Mouse (Mus musculus) midbrain, embryonic 12.5 days (tissue): Measurements from ENCODE around the gene Tubb2b. TPM values are rescaled to one million over a fixed set of nuclear protein-coding genes. Genes with fewer than 3 reads are reported as not detected.

Experiments
- ATAC-seq: fragments of 200-750 bp; cut with Nextera tagmentation; 2 replicates; pipeline ENCODE4 v1.8.0; 2017; ENCODE audit warnings: low read depth, moderate TSS enrichment, moderate library complexity; ENCODE audit not compliant: low FRiP score
- H3K27ac ChIP-seq: fragments of 300-500 bp; sonication (generic); replicated peaks from 2 replicates; pipeline ENCODE4 v1.5.1; 2016; ENCODE audit warnings: mild to moderate bottlenecking
- H3K27me3 ChIP-seq: fragments of 300-500 bp; sonication (generic); 2 replicates; pipeline ENCODE4 v1.6.1; 2016; ENCODE audit warnings: mild to moderate bottlenecking
- H3K36me3 ChIP-seq: fragments of 300-500 bp; sonication (generic); 2 replicates; pipeline ENCODE4 v1.6.1; 2016
- H3K4me1 ChIP-seq: fragments of 300-500 bp; sonication (generic); 2 replicates; pipeline ENCODE4 v1.6.1; 2016
- H3K4me2 ChIP-seq: fragments of 300-500 bp; sonication (generic); replicated peaks from 2 replicates; pipeline ENCODE4 v1.6.1; 2016; ENCODE audit warnings: mild to moderate bottlenecking, moderate library complexity
- H3K4me3 ChIP-seq: fragments of 300-500 bp; sonication (generic); 2 replicates; pipeline ENCODE4 v1.5.1; 2016; ENCODE audit warnings: mild to moderate bottlenecking
- H3K9ac ChIP-seq: fragments of 300-500 bp; sonication (generic); replicated peaks from 2 replicates; pipeline ENCODE4 v1.6.1; 2016; ENCODE audit warnings: mild to moderate bottlenecking, moderate library complexity
- H3K9me3 ChIP-seq: fragments of 300-500 bp; sonication (generic); 2 replicates; pipeline ENCODE4 v1.6.1; 2016; ENCODE audit warnings: mild to moderate bottlenecking
- WGBS: fragments of 180-500 bp; shearing (Covaris S2); methylation state at CpG from one replicate; pipeline ENCODE4 v1.1.7; 2016; 5-methylcytosine and 5-hydroxymethylcytosine counted together
- polyA plus RNA-seq: library from polyadenylated mRNA; unstranded; fragments of >200 nt; fragmentation: Nextera tagmentation; extraction: Ambion mirVana; gene quantifications from 2 replicates; pipeline ENCODE4 v1.2.1, GENCODE M21; 2016

Tubb2b gene
- polyA plus RNA-seq, 1 experiment from 2014 or later = 432 TPM

DNA sequence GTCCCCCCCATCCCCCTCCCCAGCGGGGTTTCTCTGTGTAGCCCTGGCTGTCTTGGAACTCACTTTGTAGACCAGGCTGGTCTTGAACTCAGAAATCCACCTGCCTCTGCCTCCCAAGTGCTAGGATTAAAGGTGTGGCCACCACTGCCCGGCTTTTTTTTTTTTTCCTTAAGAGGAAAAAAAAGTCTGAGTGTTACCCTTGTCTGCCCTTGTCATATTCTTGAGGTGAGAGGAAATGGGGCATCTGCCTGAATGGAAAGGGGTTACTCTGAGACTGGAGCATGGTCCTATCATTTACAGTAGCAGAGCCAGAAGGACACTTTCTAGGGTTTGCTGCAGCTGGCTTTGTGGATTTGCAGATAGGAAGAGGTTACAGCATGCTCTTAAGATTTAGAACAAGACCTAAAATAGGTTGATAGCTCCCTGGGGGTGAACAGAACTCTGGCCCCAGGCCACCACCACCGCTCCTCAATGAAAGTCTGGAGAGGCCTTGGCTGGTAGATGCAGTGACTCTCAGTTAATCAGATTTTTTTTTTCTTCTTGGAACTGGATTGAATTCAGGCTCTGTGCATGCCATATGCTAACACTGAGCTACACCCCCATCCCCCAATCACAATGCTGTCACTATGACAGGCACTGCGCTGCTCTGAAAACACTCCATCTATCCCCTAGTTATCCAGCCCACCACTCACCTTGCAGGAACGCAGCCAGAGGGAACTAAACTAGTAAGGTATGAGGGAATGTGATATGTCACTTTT lies 23.2 kb upstream of the Tubb2b start:
- Histone ChIP-seq H3K9ac (no peak overlapping the region), H3K9me3 (0 out of 2 replicates have a peak, but pooled peaks cover 2% of the 10 kb centered on the region), H3K4me2 (no peak overlapping the region), H3K4me1 (peaks cover 39% of the 10 kb centered on the region), H3K27me3 (no peaks in the 10 kb centered on the region), H3K4me3 (no peak overlapping the region), H3K36me3 (no peaks in the 10 kb centered on the region), H3K27ac (peak overlapping the region; percentile 74; the same call in 1 of the 2 replicates)
- WGBS = 78% methylated on average over 5 of the region's 5 CpGs
- no peak for ATAC-seq

DNA sequence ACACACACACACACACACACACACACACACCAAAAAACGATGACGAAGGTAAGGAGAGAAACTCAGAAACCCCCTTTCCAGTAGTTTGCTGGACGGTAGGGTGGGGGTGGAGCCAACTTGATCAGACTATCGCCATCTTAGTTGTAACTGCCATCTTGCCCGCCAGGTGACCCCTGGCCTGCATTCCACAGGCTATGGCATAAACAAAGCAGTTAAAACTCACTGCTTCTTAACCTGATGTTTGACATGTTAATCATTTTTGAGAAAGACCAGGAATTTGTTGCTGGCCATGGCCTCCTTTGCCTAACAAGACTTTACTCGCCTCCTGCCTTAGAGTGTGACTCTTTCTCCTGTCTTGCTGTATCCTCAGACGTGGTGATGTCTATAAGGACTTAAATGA lies 22.4 kb upstream of the Tubb2b start:
- WGBS = 72% methylated on average over 7 of the region's 7 CpGs

DNA sequence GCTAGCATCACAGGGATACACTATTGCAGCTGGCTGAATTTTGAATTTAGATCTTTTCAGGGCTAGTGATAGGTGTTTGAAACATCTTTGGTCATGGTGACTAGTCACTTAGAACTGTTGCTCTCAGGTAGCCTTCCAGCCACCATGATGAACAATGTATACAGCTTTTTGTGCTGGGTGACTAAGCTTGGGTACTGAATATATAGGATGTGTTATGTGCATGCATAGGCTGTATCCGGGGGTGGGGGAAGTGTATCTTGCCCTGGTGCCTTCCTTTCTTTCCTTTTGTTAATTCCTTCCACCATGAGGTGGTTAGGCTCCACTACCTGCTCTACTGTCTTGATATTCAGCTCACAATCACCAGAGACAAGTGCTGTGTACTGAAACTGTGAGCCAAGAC lies 21.2 kb upstream of the Tubb2b start:
- WGBS = 90% methylated on average over 1 of the region's 1 CpGs

More for the DNA sequence above, 22.4 kb upstream of the Tubb2b start:
- no peak overlapping the region for H3K9ac ChIP-seq
- no peaks in the 10 kb centered on the region for H3K36me3 ChIP-seq
- no peaks in the 10 kb centered on the region for H3K9me3 ChIP-seq
- no peak for ATAC-seq
- no peaks in the 10 kb centered on the region for H3K27me3 ChIP-seq
- no peak overlapping the region for H3K4me3 ChIP-seq
- H3K4me2 ChIP-seq = no peak overlapping the region
- no peak overlapping the region for H3K27ac ChIP-seq
- H3K4me1 ChIP-seq = peaks cover 46% of the 10 kb centered on the region

DNA sequence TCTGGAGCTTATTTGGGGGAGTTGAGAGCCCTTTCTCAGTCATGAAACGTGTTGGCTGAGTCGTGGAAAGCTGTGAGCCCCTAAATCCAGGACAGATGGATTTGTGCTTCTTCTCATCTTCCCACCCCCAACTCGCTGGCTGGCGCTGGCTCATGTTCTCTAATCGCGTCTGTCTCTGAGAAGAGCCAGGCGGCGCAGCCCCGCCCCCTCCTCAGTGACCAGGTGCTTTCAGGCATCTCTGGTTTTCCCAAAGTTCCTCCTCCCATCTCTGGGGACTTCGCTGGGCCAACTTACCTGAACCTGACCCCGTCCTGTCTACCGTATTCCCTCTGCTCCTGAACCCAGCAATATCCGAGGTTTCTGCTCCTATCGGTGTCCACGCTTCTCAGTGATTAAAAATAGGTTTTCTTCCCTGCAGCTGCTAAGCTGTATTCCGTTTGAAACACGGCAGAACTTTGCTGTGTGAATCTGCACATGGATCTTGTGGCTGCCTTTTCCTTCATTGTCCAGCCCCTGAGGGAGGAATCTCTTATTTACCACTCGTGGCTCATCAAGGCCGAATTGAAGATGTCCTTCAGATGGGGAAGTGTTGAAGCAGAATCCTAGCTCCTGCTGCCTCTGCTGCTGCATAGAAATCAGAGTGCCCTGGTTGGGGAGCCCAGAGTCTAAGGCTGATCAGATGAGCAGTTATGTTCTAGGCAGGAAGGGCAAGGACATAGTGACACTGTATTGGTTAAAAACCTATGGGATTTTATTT lies 20.2 kb upstream of the Tubb2b start:
- H3K27me3 ChIP-seq = no peaks in the 10 kb centered on the region
- no peaks in the 10 kb centered on the region for H3K36me3 ChIP-seq
- H3K4me3 ChIP-seq = peak overlapping the region; percentile 21
- peak overlapping the region; percentile 58 for H3K9ac ChIP-seq
- H3K27ac ChIP-seq = peak overlapping the region; percentile 97
- WGBS = 12% methylated on average over 19 of the region's 19 CpGs
- H3K4me2 ChIP-seq = peak overlapping the region; percentile 51
- H3K9me3 ChIP-seq = no peaks in the 10 kb centered on the region
- ATAC-seq = no peak
- peaks cover 47% of the 10 kb centered on the region for H3K4me1 ChIP-seq

More for the DNA sequence above, 21.2 kb upstream of the Tubb2b start:
- Histone ChIP-seq H3K27me3 (no peaks in the 10 kb centered on the region), H3K9ac (no peak overlapping the region), H3K27ac (no peak overlapping the region), H3K4me2 (no peak overlapping the region), H3K36me3 (no peaks in the 10 kb centered on the region), H3K9me3 (no peaks in the 10 kb centered on the region), H3K4me1 (peaks cover 48% of the 10 kb centered on the region), H3K4me3 (no peak overlapping the region)
- no peak for ATAC-seq

DNA sequence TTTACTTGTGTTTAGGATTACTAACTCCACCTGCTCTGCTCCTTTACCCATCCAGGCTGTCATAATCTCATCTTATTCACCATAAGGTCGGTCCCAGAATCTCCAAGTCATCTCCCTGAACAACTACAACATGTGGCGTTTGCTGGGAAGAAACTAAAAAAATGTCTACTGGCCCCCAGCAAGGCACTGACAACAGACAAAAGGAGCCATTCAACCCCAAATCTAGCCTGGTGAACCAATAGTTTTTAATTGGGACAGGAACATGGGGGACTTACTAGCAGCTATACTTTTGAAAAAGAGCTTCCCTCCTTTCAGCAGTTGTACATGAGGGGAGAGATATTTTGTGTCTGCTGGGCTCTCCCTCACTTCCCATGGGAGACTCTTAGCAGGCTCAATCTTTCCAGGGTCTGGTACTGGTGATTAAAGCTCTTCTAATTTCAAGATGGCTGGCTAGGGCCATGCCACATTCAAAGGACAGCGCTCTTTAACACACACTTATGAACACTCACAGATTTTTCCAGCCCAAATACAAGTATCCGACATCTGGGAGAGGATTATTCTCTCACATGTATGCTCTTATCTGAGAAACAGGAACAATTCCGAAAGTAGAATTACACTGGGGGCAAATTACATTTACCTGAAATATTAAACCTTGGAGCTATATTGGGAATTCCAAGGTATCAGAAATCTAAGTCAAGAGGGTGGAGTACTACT lies 19.4 kb upstream of the Tubb2b start:
- H3K4me1 ChIP-seq = peaks cover 46% of the 10 kb centered on the region
- H3K4me3 ChIP-seq = peak overlapping the region; percentile 36
- ATAC-seq = no peak

DNA sequence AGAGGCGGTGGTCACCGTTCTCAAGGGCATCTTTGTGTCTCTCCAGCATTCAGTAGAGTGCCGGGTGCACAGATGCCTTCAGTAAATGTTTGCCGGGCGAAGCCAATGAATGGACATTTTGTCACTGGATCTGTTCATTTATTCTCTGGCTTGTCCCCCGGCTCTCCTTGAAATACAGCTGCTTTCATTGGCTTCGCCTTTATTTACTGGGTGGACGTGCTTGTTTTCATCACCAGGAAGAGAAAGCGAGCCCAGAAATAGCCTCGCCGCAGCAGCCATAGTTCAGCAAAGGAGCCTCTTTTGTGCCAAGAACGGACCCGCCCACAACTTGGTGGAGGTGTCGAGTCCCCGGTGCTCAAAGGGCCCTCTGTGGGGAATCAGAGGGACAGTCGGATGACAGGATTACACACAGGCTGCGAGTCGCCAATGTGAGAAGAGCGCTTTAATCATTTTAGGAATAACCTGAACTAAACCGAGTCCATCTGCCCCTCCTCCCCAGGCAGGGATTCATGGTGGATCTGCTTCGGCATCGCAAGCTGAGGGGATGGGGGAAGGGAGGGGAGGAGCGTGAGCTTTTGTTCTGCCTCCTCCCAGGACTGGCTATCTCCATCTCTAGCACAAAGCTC lies 18.6 kb upstream of the Tubb2b start:
- H3K9me3 ChIP-seq = no peaks in the 10 kb centered on the region
- under 1% methylated on average over 23 of the region's 23 CpGs for WGBS
- no peaks in the 10 kb centered on the region for H3K36me3 ChIP-seq
- no peaks in the 10 kb centered on the region for H3K27me3 ChIP-seq
- peaks cover 39% of the 10 kb centered on the region for H3K4me1 ChIP-seq
- peak overlapping the region; percentile 51 for H3K4me2 ChIP-seq
- H3K9ac ChIP-seq = peak overlapping the region; percentile 58
- peak overlapping the region; percentile 97 for H3K27ac ChIP-seq
- H3K4me3 ChIP-seq = peak overlapping the region; percentile 36
- peak; percentile 91 for ATAC-seq

More for the DNA sequence above, 19.4 kb upstream of the Tubb2b start:
- peak overlapping the region; percentile 97 for H3K27ac ChIP-seq
- H3K4me2 ChIP-seq = peak overlapping the region; percentile 51
- no peaks in the 10 kb centered on the region for H3K27me3 ChIP-seq
- WGBS = 48% methylated on average over 5 of the region's 5 CpGs
- peak overlapping the region; percentile 58 for H3K9ac ChIP-seq
- H3K36me3 ChIP-seq = no peaks in the 10 kb centered on the region
- H3K9me3 ChIP-seq = no peaks in the 10 kb centered on the region

DNA sequence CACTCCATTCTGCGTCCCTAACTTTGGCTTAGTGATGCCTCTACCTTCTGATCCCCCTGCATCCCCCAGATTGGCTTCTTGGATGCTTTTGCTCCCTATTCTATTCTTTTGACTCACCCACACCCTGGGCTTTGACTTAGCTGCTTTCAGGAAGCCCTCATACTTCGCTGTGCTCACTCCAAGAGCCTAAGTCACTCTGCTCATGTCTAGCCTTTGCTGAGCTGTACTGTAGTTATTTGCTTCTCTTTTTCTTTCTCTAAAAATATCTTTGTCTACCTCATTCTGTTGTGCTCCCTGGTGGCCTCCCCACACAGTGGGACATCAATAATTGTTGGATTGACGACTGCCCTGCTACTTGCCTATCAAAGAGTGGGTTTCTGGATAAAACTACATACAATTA lies 17.9 kb upstream of the Tubb2b start:
- ATAC-seq = no peak
- WGBS = 39% methylated on average over 3 of the region's 3 CpGs
- Histone ChIP-seq H3K9ac (peak overlapping the region; percentile 58), H3K4me1 (peaks cover 34% of the 10 kb centered on the region), H3K4me2 (peak overlapping the region; percentile 51), H3K27me3 (no peaks in the 10 kb centered on the region), H3K9me3 (no peaks in the 10 kb centered on the region), H3K4me3 (peak overlapping the region; percentile 36), H3K36me3 (no peaks in the 10 kb centered on the region), H3K27ac (peak overlapping the region; percentile 97)

DNA sequence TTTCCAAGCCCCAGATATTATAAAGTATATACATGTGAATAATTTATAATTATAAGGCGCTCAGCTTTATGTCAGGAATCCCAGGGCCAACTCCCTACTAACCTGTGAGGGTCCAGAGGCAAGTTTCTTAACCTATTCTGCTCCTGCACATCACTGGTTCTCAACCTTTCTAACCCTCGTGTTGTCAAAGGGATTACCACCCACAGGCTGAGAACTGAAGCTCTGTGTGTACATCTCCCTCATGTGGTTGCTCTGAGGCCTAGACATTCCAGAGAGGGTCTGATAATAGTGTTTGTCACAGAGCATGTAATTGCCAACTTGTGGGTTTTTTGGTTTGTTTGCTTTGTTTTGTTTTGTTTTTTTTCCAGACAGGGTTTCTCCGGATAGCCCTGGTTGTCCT lies 16.6 kb upstream of the Tubb2b start:
- ATAC-seq = no peak
- Histone ChIP-seq H3K36me3 (no peaks in the 10 kb centered on the region), H3K27ac (peak overlapping the region; percentile 97; the same call in 1 of the 2 replicates), H3K4me3 (no peak overlapping the region), H3K4me1 (peaks cover 34% of the 10 kb centered on the region), H3K27me3 (no peaks in the 10 kb centered on the region), H3K4me2 (no peak overlapping the region), H3K9me3 (no peaks in the 10 kb centered on the region), H3K9ac (no peak overlapping the region)
- 49% methylated on average over 3 of the region's 3 CpGs for WGBS

DNA sequence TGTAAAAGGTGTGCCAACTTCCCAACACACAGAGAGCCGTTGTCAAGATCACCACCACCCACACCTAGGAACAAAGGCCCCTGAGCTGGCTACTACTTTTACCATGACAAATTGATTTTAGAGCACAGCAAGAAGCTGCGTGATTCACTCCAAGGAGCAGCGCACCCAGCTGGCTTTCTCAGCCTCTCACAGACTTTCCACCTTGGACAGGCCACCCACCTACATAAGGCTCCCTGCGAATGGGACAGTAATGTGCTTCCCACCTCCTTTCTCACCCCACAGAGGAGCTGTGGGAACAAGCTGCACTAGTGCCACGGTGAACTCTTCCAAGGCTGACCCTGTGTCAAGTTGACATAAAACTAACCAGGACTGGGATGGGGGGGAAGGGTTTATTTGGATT lies 13.1 kb upstream of the Tubb2b start:
- H3K9ac ChIP-seq = no peak overlapping the region
- WGBS = 43% methylated on average over 5 of the region's 5 CpGs
- no peaks in the 10 kb centered on the region for H3K27me3 ChIP-seq
- H3K4me2 ChIP-seq = no peak overlapping the region
- no peak overlapping the region for H3K4me3 ChIP-seq
- H3K36me3 ChIP-seq = no peaks in the 10 kb centered on the region
- H3K4me1 ChIP-seq = peaks cover 16% of the 10 kb centered on the region
- H3K27ac ChIP-seq = no peak overlapping the region
- peak; percentile 58; the same call in 1 of the 2 replicates for ATAC-seq
- no peaks in the 10 kb centered on the region for H3K9me3 ChIP-seq

DNA sequence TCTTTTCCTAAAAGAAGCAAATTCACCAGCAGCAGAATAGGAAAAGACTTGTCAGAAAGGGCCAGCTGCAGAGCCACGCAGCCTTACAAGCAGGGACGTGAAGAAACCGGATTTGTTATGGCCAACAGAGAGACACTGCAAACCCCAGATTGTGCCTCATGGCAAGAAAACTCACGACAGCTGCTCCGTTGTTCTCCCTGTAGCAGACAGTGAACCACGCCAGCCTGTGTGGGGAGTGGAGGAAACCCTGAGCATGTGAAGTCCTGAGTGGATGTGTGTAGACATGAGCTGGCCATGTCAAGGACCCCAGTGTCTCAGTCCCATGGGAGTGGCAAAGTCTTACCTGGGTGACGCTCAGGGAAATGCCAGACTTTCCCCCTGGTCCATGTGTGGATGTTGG lies 6.3 kb upstream of the Tubb2b start:
- Histone ChIP-seq H3K9ac (no peak overlapping the region), H3K4me1 (peaks cover 36% of the 10 kb centered on the region), H3K27me3 (no peaks in the 10 kb centered on the region), H3K9me3 (no peaks in the 10 kb centered on the region), H3K36me3 (no peaks in the 10 kb centered on the region), H3K27ac (peak overlapping the region; percentile 100), H3K4me2 (no peak overlapping the region), H3K4me3 (no peak overlapping the region)
- 63% methylated on average over 7 of the region's 7 CpGs for WGBS
- ATAC-seq = peak; percentile 8; the same call in 1 of the 2 replicates

DNA sequence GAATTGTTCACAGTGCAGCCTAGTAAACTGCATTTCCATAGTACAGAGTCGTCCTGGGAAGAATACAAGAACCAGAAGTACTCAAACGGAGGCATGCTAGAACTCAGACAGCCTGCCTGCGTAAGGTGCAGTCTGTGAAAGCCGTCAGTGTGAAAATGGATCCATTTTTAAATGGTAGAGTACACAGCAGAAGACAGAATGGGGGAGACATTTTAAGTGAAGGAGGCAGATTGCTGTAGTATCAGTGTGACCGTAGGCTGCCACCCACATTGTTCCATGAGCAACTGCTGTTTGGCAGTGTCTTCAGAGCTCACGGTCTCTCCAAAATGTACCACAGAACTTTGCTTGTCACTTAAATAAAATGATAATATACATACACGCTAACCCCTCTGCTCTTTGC lies 4.0 kb upstream of the Tubb2b start:
- H3K27me3 ChIP-seq = no peaks in the 10 kb centered on the region
- ATAC-seq = no peak
- H3K9ac ChIP-seq = peak overlapping the region; percentile 51
- H3K36me3 ChIP-seq = no peaks in the 10 kb centered on the region
- peak overlapping the region; percentile 89 for H3K4me3 ChIP-seq
- peak overlapping the region; percentile 100 for H3K27ac ChIP-seq
- 27% methylated on average over 7 of the region's 7 CpGs for WGBS
- peak overlapping the region; percentile 86 for H3K4me2 ChIP-seq
- H3K4me1 ChIP-seq = peaks cover 39% of the 10 kb centered on the region
- H3K9me3 ChIP-seq = no peaks in the 10 kb centered on the region
